Mouse (Mus musculus): ENCODE measurements at regions not wholly inside any gene's neighbourhood (a gene's known extent, or its start where the extent isn't known, plus 50 kb on each side); places are given as distances from the start of the nearest gene placed in this dataset.

GRCm38 (mm10) chr2:114822657-114823056 lies 167.9 kb upstream of the Dph6 start:
- no peak for DNase-seq (ENCODE audit: low spot score in 2 of 2)

DNA sequence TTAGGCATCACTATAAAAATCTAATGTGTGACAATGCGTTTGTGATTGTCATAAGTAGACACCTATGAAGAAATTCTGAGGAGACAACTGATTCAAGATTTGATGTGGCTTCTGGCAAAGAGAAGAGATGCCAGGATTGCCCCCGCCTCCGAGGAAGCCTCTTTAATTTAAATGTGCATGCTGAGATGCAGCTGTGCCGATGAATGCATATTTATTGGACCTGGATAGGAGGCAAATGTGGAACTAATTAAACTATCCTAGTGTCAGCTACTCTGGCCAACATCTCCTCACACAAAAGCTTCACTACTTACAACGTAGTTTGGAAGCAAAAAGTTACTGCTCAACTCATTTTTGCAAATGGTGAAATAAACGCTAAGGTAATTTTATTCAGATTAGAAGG lies 173.4 kb upstream of the Dph6 start:
- no peak for DNase-seq (ENCODE audit: low spot score in 2 of 2)

GRCm38 (mm10) chr2:114835694-114836093 lies 180.9 kb upstream of the Dph6 start:
- DNase-seq (ENCODE audit: low spot score in 2 of 2), result no peak

GRCm38 (mm10) chr2:114843696-114844388 lies 189.1 kb upstream of the Dph6 start:
- no peak for DNase-seq (ENCODE audit: low spot score in 2 of 2)

DNA sequence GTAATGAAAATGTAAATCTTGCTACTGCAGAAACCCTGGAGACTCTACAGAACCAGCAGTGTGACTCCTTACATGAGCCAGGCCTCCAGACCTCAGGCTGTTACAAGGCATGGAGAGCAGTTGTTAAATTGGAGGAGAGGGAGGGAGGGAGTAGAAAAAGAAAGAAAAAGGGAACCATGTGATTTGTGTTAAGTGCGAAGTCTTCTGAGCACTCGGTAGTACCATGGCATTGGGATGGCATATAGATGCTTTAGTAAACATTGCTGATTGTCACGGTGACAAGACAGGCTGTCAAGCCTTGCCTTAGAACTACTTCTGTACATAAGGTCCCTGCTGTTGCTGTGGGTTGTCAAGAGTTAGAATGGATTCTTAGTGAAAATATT lies 189.6 kb upstream of the Dph6 start:
- DNase-seq (ENCODE audit: low spot score in 2 of 2), result no peak

GRCm38 (mm10) chr2:114848439-114848838 lies 193.7 kb upstream of the Dph6 start:
- no peak for DNase-seq (ENCODE audit: low spot score in 2 of 2)

- no peak for DNase-seq (ENCODE audit: low spot score in 2 of 2)
These were observed 194.2 kb upstream of the Dph6 start for GRCm38 (mm10) chr2:114848914-114849313.

DNA sequence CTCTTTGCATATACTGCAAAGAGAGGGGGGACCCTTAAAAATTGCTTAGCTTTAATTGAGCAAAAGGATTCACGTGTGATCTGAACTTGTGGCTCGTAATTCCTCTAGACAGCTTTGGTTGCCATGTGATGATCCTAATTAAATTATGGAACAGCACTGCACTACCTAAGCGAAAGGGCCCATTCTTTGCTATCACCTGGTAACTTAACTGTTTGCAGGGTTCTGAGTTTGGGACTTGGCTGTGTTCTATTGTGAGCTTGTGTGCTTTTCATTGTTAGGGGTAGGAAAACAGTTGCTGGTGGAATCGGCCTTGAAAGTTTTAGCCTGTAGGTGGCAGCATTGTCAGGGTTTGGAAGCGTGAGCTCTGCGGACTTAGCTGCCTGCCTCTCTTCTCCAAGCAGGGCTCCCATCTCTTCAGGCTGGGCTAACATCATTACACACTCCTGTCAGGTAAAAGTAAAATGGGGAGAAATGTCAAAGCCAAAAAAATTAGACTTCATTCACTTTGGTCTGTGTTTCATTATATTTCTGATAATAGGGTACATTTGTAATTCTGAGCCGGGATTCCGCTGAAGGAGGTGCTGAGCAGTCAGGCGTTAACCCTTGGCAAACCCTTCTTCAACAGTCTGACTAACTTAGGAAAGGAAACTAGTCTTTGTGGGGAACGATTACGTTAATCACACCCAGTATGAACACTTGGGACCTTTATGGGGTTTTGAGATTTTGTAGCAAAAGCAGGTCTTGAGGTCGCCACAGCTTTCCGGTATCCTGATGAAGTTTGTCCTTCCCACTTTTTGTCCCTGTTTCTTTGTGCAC lies 199.2 kb upstream of the Dph6 start:
- DNase-seq (ENCODE audit: low spot score in 2 of 2), result peak; percentile 83 to 86

DNA sequence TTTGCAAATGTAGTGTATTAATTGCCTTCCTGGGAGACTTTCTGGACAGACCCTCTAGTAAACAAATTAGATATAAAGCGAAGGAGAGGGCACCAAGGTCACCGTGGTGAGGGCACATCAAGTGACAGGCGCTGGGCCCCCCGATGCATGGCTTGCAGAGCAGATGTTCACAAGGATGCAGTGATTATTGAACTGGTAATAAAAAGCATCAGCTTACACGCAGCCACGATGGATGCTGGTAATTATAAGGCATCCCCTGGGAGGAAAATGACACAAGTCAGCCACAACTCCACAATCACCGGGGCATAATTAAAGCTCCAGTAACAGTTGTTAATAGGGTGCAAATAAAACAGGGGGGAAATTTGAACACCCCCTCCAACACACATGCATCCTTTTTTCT lies 217.5 kb upstream of the Dph6 start:
- DNase-seq (ENCODE audit: low spot score in 2 of 2), result no peak

GRCm38 (mm10) chr2:114873090-114873489 lies 218.3 kb upstream of the Dph6 start:
- no peak for DNase-seq (ENCODE audit: low spot score in 2 of 2)

- no peak for DNase-seq (ENCODE audit: low spot score in 2 of 2)
These were observed 224.3 kb upstream of the Dph6 start for GRCm38 (mm10) chr2:114879084-114879483.

DNA sequence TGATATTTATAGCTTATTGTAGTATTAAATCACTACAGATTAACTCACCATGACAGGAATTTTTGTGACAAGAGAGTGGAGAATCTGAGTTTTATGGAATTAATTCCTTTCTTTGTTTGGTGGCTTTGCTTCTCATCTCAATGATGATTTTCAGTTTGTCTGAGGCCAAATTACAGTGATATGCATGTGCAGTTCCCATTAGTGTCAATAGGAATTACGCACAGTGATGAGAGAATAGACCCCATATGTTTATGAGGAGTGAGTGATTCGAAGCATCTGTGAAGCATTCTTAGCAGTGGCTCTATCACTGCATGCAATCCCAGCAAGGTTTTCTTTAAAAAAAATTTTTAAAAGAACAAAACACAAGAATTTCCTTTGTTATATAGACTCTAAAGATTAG lies 225.0 kb upstream of the Dph6 start:
- DNase-seq (ENCODE audit: low spot score in 2 of 2), result no peak

DNA sequence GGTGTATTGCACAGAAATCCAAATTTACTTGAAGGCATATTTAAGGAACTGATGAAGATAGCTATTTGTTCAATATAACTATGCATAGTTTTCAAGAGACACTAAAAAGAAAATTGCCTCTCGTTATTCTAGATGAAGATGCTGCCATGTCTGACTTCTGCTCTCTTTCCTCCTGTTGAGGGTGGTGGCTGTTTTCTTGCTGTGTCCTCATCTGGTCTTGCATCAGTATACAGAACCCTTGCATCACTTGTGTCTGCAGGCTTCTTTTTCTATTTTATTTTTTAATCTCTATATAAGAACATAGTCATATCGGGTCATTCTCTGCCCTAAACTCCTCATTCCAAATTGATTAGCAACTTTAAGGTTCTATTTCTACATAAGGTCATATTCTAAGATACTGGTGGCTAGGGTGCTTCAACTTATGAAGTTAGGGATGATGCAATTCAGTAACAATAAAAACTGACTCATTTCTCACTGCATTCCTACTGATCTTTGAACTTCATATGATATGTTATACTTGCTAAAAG lies 231.0 kb upstream of the Dph6 start:
- DNase-seq (ENCODE audit: low spot score in 2 of 2), result no peak

- peak in 1 of 2 experiments; percentile 13 for DNase-seq (ENCODE audit: low spot score in 2 of 2)
These were observed 244.0 kb upstream of the Dph6 start for GRCm38 (mm10) chr2:114898812-114899211.

DNA sequence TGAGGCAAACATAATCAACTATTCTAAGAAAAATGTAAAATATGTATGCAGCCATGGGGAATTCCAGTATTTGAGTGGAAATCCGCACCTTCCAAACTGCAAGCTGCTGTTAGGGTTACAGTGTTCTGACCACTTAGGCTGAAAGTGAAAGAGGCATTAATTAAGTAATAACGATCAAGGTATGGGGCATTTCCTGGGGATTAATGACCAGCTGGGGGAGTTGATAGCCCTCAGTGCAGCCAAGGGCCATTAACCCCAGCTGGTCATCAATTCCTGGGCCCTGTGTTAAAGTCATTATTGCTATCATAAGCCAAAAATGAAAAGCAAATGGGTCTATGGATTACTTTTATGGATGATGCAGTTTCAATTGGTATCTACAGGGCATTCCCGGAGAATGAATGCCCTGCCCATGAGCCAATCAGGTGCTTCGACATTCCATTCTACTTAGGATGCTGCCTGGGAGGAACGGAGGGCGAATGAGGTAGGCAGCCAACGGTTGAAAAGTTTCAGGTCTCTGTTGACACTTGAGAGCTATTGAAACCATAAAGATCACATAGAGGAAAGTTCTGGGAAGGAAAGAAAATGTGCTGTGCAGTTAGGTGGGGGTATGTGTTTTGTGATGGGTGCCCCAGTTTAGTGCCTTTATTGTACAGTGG lies 257.2 kb upstream of the Dph6 start:
- DNase-seq (ENCODE audit: low spot score in 2 of 2), result no peak

DNA sequence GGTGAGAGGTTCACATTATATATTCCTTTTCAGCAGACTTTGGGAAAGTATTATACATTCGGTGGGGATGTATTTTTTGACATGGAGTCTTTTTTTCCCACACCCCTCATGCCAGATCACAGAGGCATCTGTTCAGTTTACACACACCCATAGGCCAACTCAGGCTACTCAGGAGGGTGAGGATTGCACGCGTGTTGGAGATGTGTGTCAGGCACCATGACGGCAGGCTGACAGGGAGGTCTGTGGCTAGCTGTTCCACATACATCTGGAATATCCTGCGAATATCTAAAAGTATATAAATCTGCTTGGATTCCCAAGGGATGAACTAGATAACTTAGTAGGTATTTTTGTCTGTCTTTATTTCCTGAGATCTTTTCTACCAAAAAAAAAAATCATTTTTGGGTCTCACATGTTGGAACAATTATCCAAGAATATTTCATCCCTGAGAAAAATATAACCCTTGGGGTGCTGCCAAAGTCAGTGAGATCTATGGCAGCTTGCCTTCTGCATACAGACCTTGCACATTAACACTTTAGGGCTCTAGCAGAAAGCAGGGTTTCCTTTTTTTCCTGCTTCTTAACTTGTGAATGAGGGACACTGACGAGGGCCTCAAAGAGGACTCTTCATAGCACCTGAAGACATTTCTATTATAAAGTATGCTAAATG lies 260.4 kb upstream of the Dph6 start:
- peak in 1 of 2 experiments; percentile 3 for DNase-seq (ENCODE audit: low spot score in 2 of 2)

DNA sequence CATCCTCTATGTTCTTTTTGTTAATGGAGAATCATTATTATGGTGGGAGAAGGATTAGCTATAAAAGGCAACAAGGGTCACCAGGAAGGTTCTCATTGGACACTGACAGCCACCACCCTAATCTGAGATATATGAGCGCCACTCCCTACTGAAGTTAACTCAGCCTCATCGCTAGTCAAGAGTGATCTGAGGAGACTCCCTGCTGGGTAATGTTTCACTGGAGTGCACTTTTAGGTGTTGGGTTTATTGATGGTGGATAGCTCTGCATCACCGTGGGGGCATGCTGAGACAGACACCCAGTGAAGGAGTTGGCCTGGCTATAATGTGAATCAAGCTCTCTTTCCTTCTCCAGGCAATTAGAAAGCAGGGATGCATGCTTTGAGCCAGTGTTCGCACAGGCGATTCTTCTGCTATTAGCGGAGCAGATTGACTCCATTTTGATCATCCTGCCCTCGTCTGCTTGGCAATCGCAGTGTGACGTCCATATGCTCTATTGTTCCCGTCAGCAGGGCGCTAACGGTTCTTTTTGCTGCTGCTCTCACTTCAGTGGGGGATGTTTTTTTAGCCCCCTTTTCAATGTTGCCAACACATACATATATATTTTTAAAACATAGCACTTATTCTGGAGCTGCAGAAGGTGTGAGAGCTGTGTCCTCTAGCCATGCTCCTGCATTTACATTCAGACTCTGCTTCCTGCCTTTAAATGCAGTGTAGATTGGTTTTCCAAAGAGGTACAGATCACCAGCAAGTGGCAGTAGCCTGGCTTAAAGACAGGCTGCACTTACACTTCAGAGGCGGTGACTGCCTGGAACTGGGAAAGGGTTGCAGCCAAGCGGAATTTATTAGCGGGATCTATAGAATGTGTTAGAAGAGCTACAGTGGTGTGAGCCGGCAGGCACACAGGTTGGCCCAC lies 263.9 kb upstream of the Dph6 start:
- peak in 1 of 2 experiments; percentile 8 for DNase-seq (ENCODE audit: low spot score in 2 of 2)

GRCm38 (mm10) chr2:114923911-114924310 lies 269.1 kb upstream of the Dph6 start:
- DNase-seq (ENCODE audit: low spot score in 2 of 2), result no peak

GRCm38 (mm10) chr2:114935436-114935835 lies 280.7 kb upstream of the Dph6 start:
- DNase-seq (ENCODE audit: low spot score in 2 of 2), result no peak

DNA sequence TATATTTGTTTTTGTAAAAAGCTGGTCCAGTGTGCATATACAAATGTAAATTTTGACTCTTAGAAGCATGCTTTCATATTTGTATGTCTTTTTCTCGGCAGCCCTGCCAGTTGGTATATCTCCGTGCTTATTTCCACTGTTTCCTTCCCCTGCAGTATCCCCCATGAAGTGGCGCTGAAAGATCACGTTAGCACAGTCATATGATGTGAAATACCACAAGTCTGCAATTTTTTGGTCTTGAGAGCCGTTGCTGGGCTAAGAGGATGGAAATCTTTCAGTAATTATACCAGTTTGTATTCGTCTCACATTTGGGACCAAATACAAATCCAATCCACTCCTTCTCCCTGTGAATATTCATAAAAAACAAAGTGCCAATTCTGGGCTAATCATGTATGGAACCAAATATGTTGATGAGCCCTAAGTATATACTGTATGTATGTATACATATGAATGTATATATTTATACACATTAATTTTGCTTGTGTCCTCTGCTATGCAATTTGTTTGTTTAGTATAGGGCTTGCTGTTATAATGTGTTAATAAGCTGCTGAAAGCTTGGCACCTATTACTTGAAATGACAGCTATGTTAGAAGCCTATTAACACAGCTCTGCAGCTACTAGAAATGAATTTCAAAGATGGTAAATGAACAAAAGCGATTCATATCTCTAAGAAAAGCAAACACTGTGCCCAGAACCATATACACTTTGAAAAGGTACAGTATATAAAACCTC lies 283.8 kb upstream of the Dph6 start:
- no peak for DNase-seq (ENCODE audit: low spot score in 2 of 2)

Data from left cerebral cortex, adult 18-20 months (tissue).